Mouse (Mus musculus): ENCODE results near the gene Dtx3.

DNA sequence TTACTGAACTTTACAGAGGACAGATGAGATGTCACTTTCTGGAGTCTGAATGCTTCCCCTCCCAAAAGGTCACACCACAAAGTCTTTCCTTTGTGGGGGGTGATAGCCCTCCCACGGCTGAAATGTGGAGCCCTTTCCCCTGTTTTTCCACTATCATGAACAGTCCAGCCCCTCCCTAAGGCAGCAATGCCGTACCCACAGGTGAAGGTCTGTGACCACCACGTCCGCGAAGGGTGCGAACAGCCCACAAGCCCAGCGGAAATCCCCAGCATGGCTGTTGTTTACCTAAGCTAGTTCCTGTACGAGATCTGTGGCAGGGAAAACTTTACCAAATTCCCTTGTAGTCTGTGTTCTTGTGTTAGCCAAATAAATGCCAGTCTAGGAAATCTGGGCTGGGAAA is 54.0 kb downstream of the Dtx3 start:
- TF ChIP-seq CTCF (IDR thresholded peaks at IDR 0.05; ENCODE audit: low read depth), result no peak
- TF ChIP-seq EP300 (IDR thresholded peaks at IDR 0.05; ENCODE audit: low read depth), result no peak

Data from heart, postnatal 0 days (tissue).